Mouse (Mus musculus) cortical plate, adult 2 months (tissue): ENCODE measurements around the gene Mnd1. TPM values are rescaled to one million over a fixed set of nuclear protein-coding genes. Genes with fewer than 3 reads are reported as not detected.

ENCODE experiments used
- H3K27ac ChIP-seq: fragments of 200-500 bp; 2 replicates; pipeline ENCODE4 v1.5.1; 2012; ENCODE audit warnings: low read length, control low read depth, inconsistent platforms; ENCODE audit not compliant: insufficient read depth
- H3K4me1 ChIP-seq: fragments of 200-500 bp; 2 replicates; pipeline ENCODE4 v1.6.1; 2011; ENCODE audit warnings: low read length; ENCODE audit not compliant: control insufficient read depth, insufficient read depth
- H3K4me3 ChIP-seq: fragments of 200-500 bp; 2 replicates; pipeline ENCODE4 v1.5.1; 2011; ENCODE audit warnings: mild to moderate bottlenecking, low read length, control low read depth; ENCODE audit not compliant: insufficient read depth
- CTCF ChIP-seq: fragments of 200-500 bp; IDR thresholded peaks from 2 replicates; pipeline ENCODE4 v1.5.1; 2011; ENCODE audit warnings: mild to moderate bottlenecking, control low read depth, low read length; ENCODE audit not compliant: insufficient read depth; ENCODE audit errors: extremely low read depth
- POLR2A ChIP-seq: fragments of 200-500 bp; IDR thresholded peaks from 2 replicates; pipeline ENCODE4 v1.6.1; 2011; ENCODE audit warnings: mild to moderate bottlenecking, low read length, control low read depth; ENCODE audit not compliant: insufficient read depth; ENCODE audit errors: extremely low read depth
- polyA plus RNA-seq: library from polyadenylated mRNA; depleted of rRNA; stranded (reverse); fragments of >200 nt; gene quantifications from 2 replicates; pipeline ENCODE4 v1.2.3, GENCODE M21; 2012

Mnd1 gene
- polyA plus RNA-seq, 1 experiment, result 0.94 TPM

DNA sequence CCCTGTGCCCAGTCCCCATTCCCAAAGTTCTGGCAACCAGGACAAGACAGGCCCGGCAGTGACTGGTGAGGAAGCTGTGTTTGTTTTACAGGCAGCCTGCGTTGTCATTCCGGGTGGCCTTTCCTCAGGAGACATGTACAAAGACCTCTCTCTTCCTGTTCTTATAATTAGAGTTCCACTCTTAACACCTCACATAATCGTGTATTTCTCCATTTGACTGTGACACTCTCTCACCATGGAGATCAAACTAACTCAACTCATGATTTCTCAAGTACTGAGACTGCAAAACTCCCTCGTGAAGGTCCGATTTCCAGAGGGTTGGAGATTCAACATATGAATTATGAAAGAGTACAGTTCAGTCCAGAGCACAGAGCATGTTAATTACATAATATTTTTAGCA, 19.7 kb downstream of the Mnd1 start:
- H3K27ac ChIP-seq, result no peak overlapping the region
- no peak overlapping the region for H3K4me3 ChIP-seq
- TF ChIP-seq CTCF, result no peak
- no peak for TF ChIP-seq POLR2A
- H3K4me1 ChIP-seq, result no peaks in the 10 kb centered on the region

GRCm38 (mm10) chr3:84135387-84135786, 20.2 kb downstream of the Mnd1 start:
- no peak overlapping the region for H3K27ac ChIP-seq
- TF ChIP-seq POLR2A (no peak), CTCF (no peak)
- H3K4me1 ChIP-seq, result no peaks in the 10 kb centered on the region
- no peak overlapping the region for H3K4me3 ChIP-seq

GRCm38 (mm10) chr3:84131369-84131768, 24.2 kb downstream of the Mnd1 start:
- TF ChIP-seq POLR2A (no peak), CTCF (no peak)
- Histone ChIP-seq H3K4me1 (no peaks in the 10 kb centered on the region), H3K4me3 (no peak overlapping the region), H3K27ac (no peak overlapping the region)

- Histone ChIP-seq H3K27ac (no peak overlapping the region), H3K4me3 (no peak overlapping the region), H3K4me1 (no peaks in the 10 kb centered on the region)
- TF ChIP-seq CTCF, result no peak
- TF ChIP-seq POLR2A, result no peak
Observed at GRCm38 (mm10) chr3:84130776-84131175, 24.8 kb downstream of the Mnd1 start.

- H3K27ac ChIP-seq, result no peak overlapping the region
- H3K4me3 ChIP-seq, result no peak overlapping the region
- TF ChIP-seq CTCF (no peak), POLR2A (no peak)
- H3K4me1 ChIP-seq, result no peaks in the 10 kb centered on the region
Observed at GRCm38 (mm10) chr3:84128871-84129870, 26.4 kb downstream of the Mnd1 start.

GRCm38 (mm10) chr3:84127431-84127830, 28.2 kb downstream of the Mnd1 start:
- no peak overlapping the region for H3K4me3 ChIP-seq
- TF ChIP-seq POLR2A (no peak), CTCF (no peak)

DNA sequence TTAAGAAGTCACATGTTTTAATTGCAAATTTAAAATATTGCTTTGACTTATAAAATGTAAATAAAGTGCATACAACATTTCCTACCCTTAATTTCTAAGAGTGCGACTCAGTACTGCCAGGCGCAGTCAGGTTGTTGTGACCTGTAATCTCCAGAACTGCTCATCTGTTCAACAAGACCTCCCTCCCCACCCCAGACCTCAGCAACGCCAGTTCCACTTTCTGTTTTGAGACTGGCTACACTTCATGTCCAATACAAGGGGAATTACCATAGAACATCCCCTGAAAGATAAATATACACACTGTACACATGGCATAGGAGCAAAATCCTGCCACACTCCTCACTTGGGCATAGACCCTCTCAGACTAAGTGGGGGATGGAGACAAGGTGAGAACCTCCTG, 28.9 kb downstream of the Mnd1 start:
- Histone ChIP-seq H3K4me1 (no peaks in the 10 kb centered on the region), H3K4me3 (no peak overlapping the region), H3K27ac (no peak overlapping the region)
- TF ChIP-seq CTCF (no peak), POLR2A (no peak)

More at GRCm38 (mm10) chr3:84127431-84127830, 28.2 kb downstream of the Mnd1 start:
- no peak overlapping the region for H3K27ac ChIP-seq
- no peaks in the 10 kb centered on the region for H3K4me1 ChIP-seq

GRCm38 (mm10) chr3:84125704-84126289, 29.8 kb downstream of the Mnd1 start:
- no peak overlapping the region for H3K27ac ChIP-seq
- H3K4me1 ChIP-seq, result no peaks in the 10 kb centered on the region
- TF ChIP-seq CTCF (no peak), POLR2A (no peak)
- no peak overlapping the region for H3K4me3 ChIP-seq

GRCm38 (mm10) chr3:84123461-84123860, 32.1 kb downstream of the Mnd1 start:
- Histone ChIP-seq H3K4me1 (no peaks in the 10 kb centered on the region), H3K4me3 (no peak overlapping the region), H3K27ac (no peak overlapping the region)
- peak; percentile 61 for TF ChIP-seq CTCF
- no peak for TF ChIP-seq POLR2A

DNA sequence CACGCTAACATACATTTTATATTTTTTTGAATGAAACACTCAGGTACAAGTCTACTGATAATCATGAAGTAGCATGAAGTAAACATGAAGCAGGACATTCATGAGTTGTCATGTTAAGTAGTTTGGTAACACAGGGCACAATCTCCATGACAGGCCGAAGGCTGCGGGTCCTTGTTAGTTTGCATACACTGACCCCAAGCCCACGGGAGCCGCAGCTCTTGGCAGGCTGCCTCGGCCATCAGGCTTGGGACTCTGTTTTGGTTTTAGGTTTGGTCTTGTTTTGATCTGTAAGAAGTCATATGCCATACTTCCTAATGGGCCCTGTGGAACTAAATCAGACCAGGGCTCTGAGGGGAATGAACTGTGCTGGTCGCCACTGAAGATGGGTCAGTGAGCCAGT, 36.9 kb downstream of the Mnd1 start:
- TF ChIP-seq POLR2A (no peak), CTCF (no peak)
- Histone ChIP-seq H3K4me3 (no peak overlapping the region), H3K4me1 (no peaks in the 10 kb centered on the region), H3K27ac (no peak overlapping the region)
